Mouse (Mus musculus) testis, adult 2 months (tissue): ENCODE measurements around the gene Meig1.

ENCODE experiments used
- CTCF ChIP-seq: fragments of 200-500 bp; IDR thresholded peaks from 2 replicates; pipeline ENCODE4 v1.5.1; 2012; ENCODE audit warnings: low read depth, mild to moderate bottlenecking, inconsistent platforms, low read length, moderate library complexity; ENCODE audit not compliant: control insufficient read depth, insufficient read depth, insufficient replicate concordance
- POLR2A ChIP-seq: fragments of 200-500 bp; IDR thresholded peaks from 2 replicates; pipeline ENCODE4 v1.6.1; 2012; ENCODE audit warnings: low read depth, mild to moderate bottlenecking, inconsistent platforms, low read length, moderate library complexity; ENCODE audit not compliant: control insufficient read depth

DNA sequence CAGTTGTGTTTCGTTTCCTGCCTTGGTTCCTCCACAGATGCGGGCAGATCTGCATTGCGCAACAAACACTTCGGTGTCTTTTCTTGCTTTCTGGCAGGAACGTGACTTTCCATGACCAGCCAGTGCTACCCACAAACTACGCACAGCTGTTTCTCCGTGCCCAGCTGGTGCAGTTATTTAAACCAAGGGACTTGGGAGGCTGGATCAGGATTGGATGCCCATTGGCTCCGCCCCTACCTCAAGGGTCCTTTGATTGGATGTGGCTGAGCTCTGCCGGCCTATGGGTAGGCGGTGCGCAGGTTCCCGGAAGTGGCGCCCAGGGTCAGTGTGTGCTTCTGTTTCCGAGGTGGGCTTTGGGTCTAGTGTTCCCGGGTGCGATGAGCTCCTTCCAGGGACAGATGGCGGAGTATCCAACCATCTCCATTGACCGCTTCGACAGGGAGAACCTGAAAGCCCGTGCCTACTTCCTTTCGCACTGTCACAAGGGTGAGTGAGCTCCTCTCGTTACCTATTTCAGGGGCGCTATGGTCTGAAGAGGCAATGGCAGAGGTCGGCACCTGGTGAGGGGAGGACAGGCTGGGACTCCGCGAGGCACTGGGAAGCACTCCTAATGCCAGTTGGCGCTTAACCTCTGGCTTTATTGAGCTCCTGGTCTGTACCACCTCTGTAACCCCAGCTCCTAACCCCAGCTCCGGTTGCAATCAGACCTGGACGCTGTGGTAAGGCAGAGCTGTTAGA lies 1.6 kb upstream of the Meig1 start, which contains the start of gene Dclre1c:
- no peak for TF ChIP-seq CTCF
- TF ChIP-seq POLR2A, result peak; percentile 64
